Mouse (Mus musculus): ENCODE measurements around the gene Cavin3.

DNA sequence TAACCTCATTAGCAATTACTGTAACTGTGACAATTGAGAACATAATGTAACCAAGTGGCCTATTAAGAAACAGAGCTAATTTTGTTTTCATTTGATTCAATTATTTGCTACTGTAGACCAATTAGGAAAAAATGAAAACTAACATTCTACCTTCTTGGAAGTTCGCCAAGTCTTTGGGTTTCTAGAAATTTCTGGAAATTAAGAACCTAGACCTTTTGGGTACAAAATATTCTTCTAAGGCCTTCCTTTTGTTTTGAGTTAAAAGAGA, 4.7 kb downstream of the Cavin3 start:
- no peak for TF ChIP-seq CTCF (IDR thresholded peaks at IDR 0.05; ENCODE audit: low read depth)
- TF ChIP-seq EP300 (IDR thresholded peaks at IDR 0.05; ENCODE audit: low read depth): no peak
